In the genomic region with DNA sequence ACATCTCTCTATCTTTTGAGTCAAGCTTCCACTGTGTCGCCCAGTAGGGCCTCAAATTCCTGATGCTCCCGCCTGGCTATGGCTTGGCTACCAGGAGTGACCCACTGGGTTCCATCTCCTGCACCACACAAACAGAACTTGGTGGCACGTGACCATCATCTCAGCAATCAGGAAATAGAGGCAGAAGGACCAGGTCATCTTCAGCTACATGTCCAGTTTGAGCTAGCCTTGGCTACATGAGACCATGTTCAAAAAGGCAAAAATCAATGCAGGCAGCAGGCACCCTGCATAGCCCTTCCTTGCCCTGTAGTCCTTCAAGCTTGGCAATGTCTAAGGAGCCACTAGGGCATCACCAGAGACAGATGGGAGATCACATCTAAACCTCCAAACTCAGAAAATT, we compare ENCODE assay signal across 9 mouse cellular contexts. TPM values are rescaled to one million over a fixed set of nuclear protein-coding genes. Genes with fewer than 3 reads are reported as not detected.
DNase-seq lines count a peak whose midpoint lies in the region; ATAC-seq lines count a peak whose summit lies in the region.
"Had no signal": no experiment of that assay in that cellular context is flagged by ENCODE, and none has a peak within 500 bp of the region (broad histone marks: within the 10 kb centered on the region; RNA-seq: fewer than 3 reads in every experiment).

No protein-coding gene starts in this region.

- H3K9me3 ChIP-seq in forebrain, embryonic 14.5 days (replicated peaks; ENCODE audit: control insufficient read depth, low read length) = no peaks in the 10 kb centered on the region

- H3K27ac ChIP-seq in brown adipose tissue, adult 24 weeks (replicated peaks; ENCODE audit: low read depth, low read length) = peak overlapping the region; percentile 99
- peak overlapping the region; percentile 22; the same call in 1 of the 2 replicates for H3K27ac ChIP-seq in forebrain, embryonic 14.5 days (ENCODE audit: low read depth, low read length)

- H3K4me3 ChIP-seq in brown adipose tissue, adult 24 weeks (ENCODE audit: insufficient read depth, low read depth, low read length) = 0 out of 2 replicates have a peak overlapping the region, but pooled peaks have one; percentile 57
- no peak overlapping the region for H3K4me3 ChIP-seq in forebrain, embryonic 14.5 days (ENCODE audit: low read depth, low read length)

- 86% methylated on average over 3 of the region's 3 CpGs for WGBS in forebrain, embryonic 14.5 days

- H3K27me3 ChIP-seq in forebrain, embryonic 14.5 days (replicated peaks; ENCODE audit: control insufficient read depth, insufficient read depth, low read length) = no peaks in the 10 kb centered on the region

- H3K4me1 ChIP-seq in brown adipose tissue, adult 24 weeks (ENCODE audit: control insufficient read depth, insufficient read depth, insufficient read length, low read length) = peaks cover 3% of the 10 kb centered on the region; the same call in 1 of the 2 replicates
- H3K4me1 ChIP-seq in forebrain, embryonic 14.5 days (ENCODE audit: control insufficient read depth, insufficient read depth, low read length) = no peaks in the 10 kb centered on the region; the same call in 1 of the 2 replicates

- no peak for ATAC-seq in forebrain, embryonic 14.5 days
- ATAC-seq in megakaryocyte-erythroid progenitor cell, adult 5-6 weeks (replicated peaks; ENCODE audit: low FRiP score, low TSS enrichment, poor library complexity, severe bottlenecking) = peak; percentile 37
- ATAC-seq in CD4-positive, CD25-positive, alpha-beta regulatory T cell, adult 4 months = no peak

- no peak overlapping the region for H3K9ac ChIP-seq in forebrain, embryonic 14.5 days (ENCODE audit: low read length)

- no peak overlapping the region for H3K4me2 ChIP-seq in forebrain, embryonic 14.5 days (ENCODE audit: low read length)

- no peaks in the 10 kb centered on the region for H3K36me3 ChIP-seq in forebrain, embryonic 14.5 days (ENCODE audit: control insufficient read depth, insufficient read depth, low read length)

- peak; percentile 14 for DNase-seq in kidney, adult 11 months
- no peak for DNase-seq in kidney, adult 8-10 months
- no peak for DNase-seq in forebrain, embryonic 14.5 days (ENCODE audit: low spot score)
- no peak for DNase-seq in spleen, adult 18-20 months
- no peak for DNase-seq in layer of hippocampus, adult 9-10 months (ENCODE audit: low spot score)

RNA-seq across cellular contexts. Expression of gene Ptbp1, which starts 14.1 kb away (rescaled TPM):
- 45.6 and 50.5 TPM in 2 replicates for polyA plus RNA-seq in brown adipose tissue, adult 24 weeks (2012; ENCODE audit: insufficient read depth, insufficient read length, missing spikeins)
- 98.2 and 109 TPM in 2 replicates for polyA plus RNA-seq in forebrain, embryonic 14.5 days (2014; fragmentation: Nextera tagmentation; extraction: Ambion mirVana)
- total RNA-seq in megakaryocyte-erythroid progenitor cell, adult 5-6 weeks (2014; fragmentation: Nextera tagmentation) = 423 and 470 TPM in 2 replicates
- 149 and 201 TPM in 2 replicates for total RNA-seq in megakaryocyte-erythroid progenitor cell, adult 5-6 weeks (2017)
- polyA plus RNA-seq in CD4-positive, CD25-positive, alpha-beta regulatory T cell, adult 4 months (2017; shearing (Covaris generic)) = 100 to 1,000 TPM; 103 to 274 TPM

RNA-seq across cellular contexts. Expression of gene Misp, which starts 19.3 kb away (rescaled TPM):
- not detected in 2 replicates for polyA plus RNA-seq in brown adipose tissue, adult 24 weeks (2012; ENCODE audit: insufficient read depth, insufficient read length, missing spikeins)
- polyA plus RNA-seq in forebrain, embryonic 14.5 days (2014; fragmentation: Nextera tagmentation; extraction: Ambion mirVana) = 0.41 and 0.51 TPM in 2 replicates
- not detected in 2 replicates for total RNA-seq in megakaryocyte-erythroid progenitor cell, adult 5-6 weeks (2014; fragmentation: Nextera tagmentation)
- not detected in 2 replicates for total RNA-seq in megakaryocyte-erythroid progenitor cell, adult 5-6 weeks (2017)
- polyA plus RNA-seq in CD4-positive, CD25-positive, alpha-beta regulatory T cell, adult 4 months (2017; shearing (Covaris generic)) = under 1 TPM in 1 of 2 experiments, not detected in 1; 0.27 TPM
- total RNA-seq: MEL had no signal

RNA-seq across cellular contexts. Expression of gene Prtn3, which starts 34.2 kb away (rescaled TPM):
- polyA plus RNA-seq in brown adipose tissue, adult 24 weeks (2012; ENCODE audit: insufficient read depth, insufficient read length, missing spikeins) = 1.4 and 1.7 TPM in 2 replicates
- polyA plus RNA-seq in forebrain, embryonic 14.5 days (2014; fragmentation: Nextera tagmentation; extraction: Ambion mirVana) = 16.9 and 17.1 TPM in 2 replicates
- total RNA-seq in megakaryocyte-erythroid progenitor cell, adult 5-6 weeks (2014; fragmentation: Nextera tagmentation) = 2.5 and 8.7 TPM in 2 replicates
- 0.56 and 5.9 TPM in 2 replicates for total RNA-seq in megakaryocyte-erythroid progenitor cell, adult 5-6 weeks (2017)
- not detected for polyA plus RNA-seq in CD4-positive, CD25-positive, alpha-beta regulatory T cell, adult 4 months (2017; shearing (Covaris generic))

RNA-seq across cellular contexts. Expression of gene Plppr3, which starts 34.3 kb away (rescaled TPM):
- polyA plus RNA-seq in brown adipose tissue, adult 24 weeks (2012; ENCODE audit: insufficient read depth, insufficient read length, missing spikeins) = 1.3 TPM in 1 of 2 replicates, not detected in the other
- 224 and 298 TPM in 2 replicates for polyA plus RNA-seq in forebrain, embryonic 14.5 days (2014; fragmentation: Nextera tagmentation; extraction: Ambion mirVana)
- total RNA-seq in megakaryocyte-erythroid progenitor cell, adult 5-6 weeks (2014; fragmentation: Nextera tagmentation) = not detected in 2 replicates
- 5.8 and 15.0 TPM in 2 replicates for total RNA-seq in megakaryocyte-erythroid progenitor cell, adult 5-6 weeks (2017)
- 1 to 10 TPM; 2.1 to 4.5 TPM for polyA plus RNA-seq in CD4-positive, CD25-positive, alpha-beta regulatory T cell, adult 4 months (2017; shearing (Covaris generic))

RNA-seq across cellular contexts. Expression of gene Elane, which starts 46.0 kb away (rescaled TPM):
- not detected in 2 replicates for polyA plus RNA-seq in brown adipose tissue, adult 24 weeks (2012; ENCODE audit: insufficient read depth, insufficient read length, missing spikeins)
- polyA plus RNA-seq in forebrain, embryonic 14.5 days (2014; fragmentation: Nextera tagmentation; extraction: Ambion mirVana) = 0.36 TPM in 1 of 2 replicates, not detected in the other
- 10.5 TPM in 1 of 2 replicates, not detected in the other for total RNA-seq in megakaryocyte-erythroid progenitor cell, adult 5-6 weeks (2014; fragmentation: Nextera tagmentation)
- total RNA-seq in megakaryocyte-erythroid progenitor cell, adult 5-6 weeks (2017) = 0.23 and 1.3 TPM in 2 replicates
- not detected for polyA plus RNA-seq in CD4-positive, CD25-positive, alpha-beta regulatory T cell, adult 4 months (2017; shearing (Covaris generic))
- total RNA-seq: MEL had no signal
